Mouse (Mus musculus) lung, postnatal 0 days (tissue): ENCODE measurements around the gene Suv39h1.
"Not testable (repeated sequence)": the region's sequence is repeated elsewhere in the genome, so short reads cannot be mapped to it uniquely, and the experiment has no call there.

Experiments used
- CTCF ChIP-seq: IDR thresholded peaks from 2 replicates; pipeline ENCODE4 v1.5.1; 2016; ENCODE audit warnings: antibody characterized with exemption, mild to moderate bottlenecking
- EP300 ChIP-seq: IDR thresholded peaks from 2 replicates; pipeline ENCODE4 v1.6.1; 2016; ENCODE audit warnings: antibody characterized with exemption, mild to moderate bottlenecking, control low read depth

DNA sequence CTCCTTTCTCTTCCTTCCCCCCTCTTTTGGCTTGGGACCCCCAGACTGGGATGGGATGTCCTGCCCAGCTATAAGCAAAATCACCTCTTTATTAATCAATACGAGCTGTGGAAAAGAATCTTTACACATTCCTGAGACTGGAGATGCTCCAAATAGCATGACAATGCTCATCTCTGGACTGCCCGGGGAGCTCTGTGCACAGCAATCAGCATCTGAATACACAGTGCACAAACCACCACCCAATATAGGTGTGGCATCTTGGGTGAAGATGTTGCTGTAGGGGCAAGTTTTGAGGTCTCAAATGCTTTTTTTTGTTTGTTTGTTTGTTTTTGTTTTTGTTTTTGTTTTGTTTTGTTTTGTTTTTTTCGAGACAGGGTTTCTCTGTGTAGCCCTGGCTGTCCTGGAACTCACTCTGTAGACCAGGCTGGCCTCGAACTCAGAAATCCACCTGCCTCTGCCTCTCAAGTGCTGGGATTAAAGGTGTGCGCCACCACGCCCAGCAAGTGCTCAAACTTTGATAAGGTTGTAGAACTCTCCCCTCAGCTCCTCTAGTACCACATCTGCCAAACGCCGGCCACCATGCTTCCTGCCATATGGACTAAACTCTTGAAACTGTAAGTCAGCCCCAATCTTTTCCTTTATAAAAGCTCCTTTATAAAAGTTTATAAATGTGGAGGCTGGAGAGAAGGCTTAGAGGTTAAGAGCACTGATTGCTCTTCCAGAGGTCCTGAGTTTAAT, 23.3 kb downstream of the Suv39h1 start:
- TF ChIP-seq EP300, CTCF: not testable (repeated sequence)
